Mouse (Mus musculus) heart, embryonic 15.5 days (tissue): Measurements from ENCODE around the gene Cstad. TPM values are rescaled to one million over a fixed set of nuclear protein-coding genes. Genes with fewer than 3 reads are reported as not detected.

Experiments
- ATAC-seq: fragments of 200-750 bp; cut with Nextera tagmentation; replicated peaks from 2 replicates; pipeline ENCODE4 v1.8.0; 2017; ENCODE audit warnings: low read depth, moderate TSS enrichment; ENCODE audit not compliant: insufficient number of reproducible peaks, insufficient read depth, low FRiP score
- H3K27ac ChIP-seq: fragments of 300-500 bp; sonication (generic); 2 replicates; pipeline ENCODE4 v1.5.1; 2015; ENCODE audit warnings: mild to moderate bottlenecking, inconsistent platforms
- H3K27me3 ChIP-seq: fragments of 300-500 bp; sonication (generic); 2 replicates; pipeline ENCODE4 v1.6.1; 2015; ENCODE audit warnings: inconsistent platforms
- H3K36me3 ChIP-seq: fragments of 300-500 bp; sonication (generic); 2 replicates; pipeline ENCODE4 v1.6.1; 2015; ENCODE audit warnings: mild to moderate bottlenecking, inconsistent platforms
- H3K4me1 ChIP-seq: fragments of 300-500 bp; sonication (generic); replicated peaks from 2 replicates; pipeline ENCODE4 v1.6.1; 2015; ENCODE audit warnings: inconsistent platforms
- H3K4me2 ChIP-seq: fragments of 300-500 bp; sonication (generic); 2 replicates; pipeline ENCODE4 v1.6.1; 2015; ENCODE audit warnings: inconsistent platforms, mild to moderate bottlenecking, moderate library complexity
- H3K4me3 ChIP-seq: fragments of 300-500 bp; sonication (generic); 2 replicates; pipeline ENCODE4 v1.5.1; 2015; ENCODE audit warnings: mild to moderate bottlenecking, inconsistent platforms
- H3K9ac ChIP-seq: fragments of 300-500 bp; sonication (generic); 2 replicates; pipeline ENCODE4 v1.6.1; 2015; ENCODE audit warnings: mild to moderate bottlenecking, inconsistent platforms
- H3K9me3 ChIP-seq: fragments of 300-500 bp; sonication (generic); replicated peaks from 2 replicates; pipeline ENCODE4 v1.6.1; 2016; ENCODE audit warnings: inconsistent platforms
- WGBS: fragments of 180-500 bp; shearing (Covaris S2); methylation state at CpG from one replicate; pipeline ENCODE4 v1.1.7; 2015; ENCODE audit warnings: mixed read lengths; 5-methylcytosine and 5-hydroxymethylcytosine counted together
- polyA plus RNA-seq: library from polyadenylated mRNA; unstranded; fragments of >200 nt; fragmentation: Nextera tagmentation; extraction: Ambion mirVana; gene quantifications from 2 replicates; pipeline ENCODE4 v1.2.1, GENCODE M21; 2015

Gene Cstad
- polyA plus RNA-seq, 1 experiment from 2014 or later: 1.5 TPM

GRCm38 (mm10) chr2:30614151-30614923 is 19.5 kb downstream of the Cstad start:
- WGBS: 50% methylated on average over 9 of the region's 9 CpGs
- Histone ChIP-seq H3K27ac (peak overlapping the region; percentile 67), H3K4me3 (peak overlapping the region; percentile 35), H3K9ac (peak overlapping the region; percentile 47), H3K4me1 (peaks cover 25% of the 10 kb centered on the region), H3K27me3 (no peaks in the 10 kb centered on the region), H3K36me3 (no peaks in the 10 kb centered on the region), H3K9me3 (no peaks in the 10 kb centered on the region), H3K4me2 (peak overlapping the region; percentile 59)
- ATAC-seq: no peak

- WGBS: 93% methylated on average over 2 of the region's 2 CpGs
- H3K27ac ChIP-seq: no peak overlapping the region
Observed at GRCm38 (mm10) chr2:30615869-30616268, 21.0 kb downstream of the Cstad start.

GRCm38 (mm10) chr2:30616464-30616863 is 21.6 kb downstream of the Cstad start:
- Histone ChIP-seq H3K27me3 (no peaks in the 10 kb centered on the region), H3K36me3 (no peaks in the 10 kb centered on the region), H3K9me3 (no peaks in the 10 kb centered on the region), H3K27ac (no peak overlapping the region), H3K4me1 (peaks cover 25% of the 10 kb centered on the region), H3K4me3 (no peak overlapping the region), H3K9ac (no peak overlapping the region), H3K4me2 (no peak overlapping the region)
- WGBS: 63% methylated on average over 6 of the region's 6 CpGs
- ATAC-seq: no peak

More at GRCm38 (mm10) chr2:30615869-30616268, 21.0 kb downstream of the Cstad start:
- Histone ChIP-seq H3K4me1 (peaks cover 25% of the 10 kb centered on the region), H3K9me3 (no peaks in the 10 kb centered on the region), H3K9ac (no peak overlapping the region), H3K27me3 (no peaks in the 10 kb centered on the region), H3K4me3 (no peak overlapping the region), H3K4me2 (no peak overlapping the region), H3K36me3 (no peaks in the 10 kb centered on the region)
- no peak for ATAC-seq

- peak overlapping the region; percentile 62 for H3K27ac ChIP-seq
- H3K4me2 ChIP-seq: no peak overlapping the region
- no peak overlapping the region for H3K4me3 ChIP-seq
- WGBS: 56% methylated on average over 6 of the region's 6 CpGs
- H3K9me3 ChIP-seq: no peaks in the 10 kb centered on the region
- no peaks in the 10 kb centered on the region for H3K27me3 ChIP-seq
- ATAC-seq: peak; percentile 30; the same call in 1 of the 2 replicates
- H3K9ac ChIP-seq: no peak overlapping the region
- H3K36me3 ChIP-seq: no peaks in the 10 kb centered on the region
- peaks cover 22% of the 10 kb centered on the region for H3K4me1 ChIP-seq
Observed at GRCm38 (mm10) chr2:30618487-30619248, 23.8 kb downstream of the Cstad start.

- Histone ChIP-seq H3K4me3 (no peak overlapping the region), H3K27me3 (no peaks in the 10 kb centered on the region), H3K4me2 (no peak overlapping the region), H3K9me3 (no peaks in the 10 kb centered on the region), H3K27ac (no peak overlapping the region), H3K9ac (no peak overlapping the region), H3K4me1 (peaks cover 7% of the 10 kb centered on the region), H3K36me3 (no peaks in the 10 kb centered on the region)
- 49% methylated on average over 10 of the region's 10 CpGs for WGBS
- ATAC-seq: no peak
Observed at GRCm38 (mm10) chr2:30623873-30624272, 29.0 kb downstream of the Cstad start.

GRCm38 (mm10) chr2:30625296-30625826 is 30.5 kb downstream of the Cstad start:
- no peaks in the 10 kb centered on the region for H3K27me3 ChIP-seq
- no peaks in the 10 kb centered on the region for H3K36me3 ChIP-seq
- H3K27ac ChIP-seq: no peak overlapping the region; the same call in 1 of the 2 replicates
- H3K4me1 ChIP-seq: peaks cover 3% of the 10 kb centered on the region; the same call in 1 of the 2 replicates
- no peak overlapping the region for H3K4me3 ChIP-seq
- no peak for ATAC-seq
- H3K9ac ChIP-seq: no peak overlapping the region
- 74% methylated on average over 6 of the region's 6 CpGs for WGBS
- no peaks in the 10 kb centered on the region for H3K9me3 ChIP-seq
- H3K4me2 ChIP-seq: no peak overlapping the region

GRCm38 (mm10) chr2:30626058-30626675 is 31.3 kb downstream of the Cstad start:
- Histone ChIP-seq H3K4me2 (no peak overlapping the region), H3K9me3 (no peaks in the 10 kb centered on the region), H3K4me1 (peaks cover 3% of the 10 kb centered on the region; the same call in 1 of the 2 replicates), H3K36me3 (no peaks in the 10 kb centered on the region), H3K9ac (no peak overlapping the region), H3K27ac (no peak overlapping the region; the same call in 1 of the 2 replicates), H3K4me3 (no peak overlapping the region), H3K27me3 (no peaks in the 10 kb centered on the region)
- no peak for ATAC-seq
- 64% methylated on average over 17 of the region's 17 CpGs for WGBS

GRCm38 (mm10) chr2:30627338-30627737 is 32.5 kb downstream of the Cstad start:
- WGBS: 90% methylated on average over 3 of the region's 3 CpGs
- Histone ChIP-seq H3K4me2 (no peak overlapping the region), H3K27ac (no peak overlapping the region)

GRCm38 (mm10) chr2:30628374-30628773 is 33.5 kb downstream of the Cstad start:
- Histone ChIP-seq H3K27me3 (no peaks in the 10 kb centered on the region), H3K4me3 (no peak overlapping the region), H3K9ac (no peak overlapping the region), H3K27ac (no peak overlapping the region), H3K4me2 (no peak overlapping the region), H3K36me3 (no peaks in the 10 kb centered on the region), H3K9me3 (no peaks in the 10 kb centered on the region), H3K4me1 (peaks cover 3% of the 10 kb centered on the region; the same call in 1 of the 2 replicates)
- ATAC-seq: no peak
- 81% methylated on average over 17 of the region's 17 CpGs for WGBS

More at GRCm38 (mm10) chr2:30627338-30627737, 32.5 kb downstream of the Cstad start:
- Histone ChIP-seq H3K4me3 (no peak overlapping the region), H3K4me1 (peaks cover 3% of the 10 kb centered on the region; the same call in 1 of the 2 replicates), H3K27me3 (no peaks in the 10 kb centered on the region), H3K9me3 (no peaks in the 10 kb centered on the region), H3K36me3 (no peaks in the 10 kb centered on the region), H3K9ac (no peak overlapping the region)
- ATAC-seq: no peak

- Histone ChIP-seq H3K9ac (no peak overlapping the region), H3K4me2 (no peak overlapping the region), H3K27me3 (no peaks in the 10 kb centered on the region), H3K4me1 (peaks cover 3% of the 10 kb centered on the region; the same call in 1 of the 2 replicates), H3K27ac (no peak overlapping the region), H3K4me3 (no peak overlapping the region), H3K9me3 (no peaks in the 10 kb centered on the region), H3K36me3 (no peaks in the 10 kb centered on the region)
- no peak for ATAC-seq
- 68% methylated on average over 14 of the region's 14 CpGs for WGBS
Observed at GRCm38 (mm10) chr2:30629038-30629761, 34.4 kb downstream of the Cstad start.
